Mouse (Mus musculus) bone marrow, adult 2 months (tissue): Measurements from ENCODE around the gene Tspan9.

Experiments used
- CTCF ChIP-seq: fragments of 200-500 bp; IDR thresholded peaks from 2 replicates; pipeline ENCODE4 v1.5.1; 2011; ENCODE audit warnings: low read length, control low read depth; ENCODE audit not compliant: control insufficient read depth, insufficient read depth
- POLR2A ChIP-seq: fragments of 200-500 bp; IDR thresholded peaks from 2 replicates; pipeline ENCODE4 v1.6.1; 2011; ENCODE audit warnings: low read depth, mild to moderate bottlenecking, control low read depth, low read length, borderline replicate concordance; ENCODE audit not compliant: control insufficient read depth

- TF ChIP-seq CTCF: no peak
- TF ChIP-seq POLR2A: no peak
Measured at GRCm38 (mm10) chr6:128107698-128108097, 35.7 kb downstream of the Tspan9 start.
